Mouse (Mus musculus) cerebellum, adult (tissue): ENCODE measurements around the gene Olfr1364.

ENCODE experiments used
- ATAC-seq: cut with Nextera tagmentation; 2 replicates; pipeline ENCODE4 v1.9.2; 2017; ENCODE audit warnings: mild to moderate bottlenecking, moderate library complexity, mixed read lengths; ENCODE audit not compliant: insufficient number of reproducible peaks, low FRiP score, low TSS enrichment

The Olfr1364 gene

DNA sequence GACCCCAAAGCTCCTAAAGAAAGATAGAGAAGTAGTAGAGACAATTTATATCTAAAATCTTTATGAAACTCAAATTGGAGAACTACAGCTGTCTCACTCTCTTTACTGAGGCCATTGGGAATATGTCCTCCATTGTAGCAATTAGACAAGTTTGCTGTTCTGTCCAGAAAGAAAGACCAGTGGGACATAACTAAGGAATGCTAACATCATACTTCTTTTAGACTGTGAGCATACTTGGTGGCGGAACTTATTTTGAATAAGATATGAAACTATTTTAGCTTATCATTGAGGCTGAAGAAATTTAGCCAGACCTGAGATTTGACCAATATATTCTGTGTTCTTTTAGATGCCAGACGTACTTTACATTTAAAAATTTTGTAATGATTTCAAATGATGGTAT, at the start of gene Olfr1364:
Olfr1364 (minus strand) TSS at position 101 of the 400 bp plus-strand sequence.
- no peak for ATAC-seq

DNA sequence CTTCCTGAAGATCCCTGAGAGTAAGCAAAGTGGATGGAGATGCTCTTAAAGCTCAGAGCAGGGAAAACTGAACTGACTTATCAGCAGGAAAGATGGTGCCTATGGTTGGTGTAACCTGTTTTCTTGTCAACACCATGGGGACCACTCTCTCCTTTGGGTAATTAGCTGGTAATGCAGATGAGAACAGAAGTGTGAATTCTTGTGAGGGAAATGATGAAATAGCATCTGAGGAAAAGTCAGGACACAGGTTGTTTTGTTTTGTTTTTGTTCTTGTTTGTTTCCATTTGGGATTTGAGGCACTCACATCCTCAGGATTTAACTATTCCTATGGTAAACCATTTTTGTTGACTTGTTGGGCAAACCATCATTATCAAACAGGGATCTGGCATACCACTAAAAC, 32.4 kb upstream of the Olfr1364 start, which contains the start of gene Olfr1362:
Olfr1362 (minus strand) TSS at position 101 of the 400 bp plus-strand sequence.
- no peak for ATAC-seq

DNA sequence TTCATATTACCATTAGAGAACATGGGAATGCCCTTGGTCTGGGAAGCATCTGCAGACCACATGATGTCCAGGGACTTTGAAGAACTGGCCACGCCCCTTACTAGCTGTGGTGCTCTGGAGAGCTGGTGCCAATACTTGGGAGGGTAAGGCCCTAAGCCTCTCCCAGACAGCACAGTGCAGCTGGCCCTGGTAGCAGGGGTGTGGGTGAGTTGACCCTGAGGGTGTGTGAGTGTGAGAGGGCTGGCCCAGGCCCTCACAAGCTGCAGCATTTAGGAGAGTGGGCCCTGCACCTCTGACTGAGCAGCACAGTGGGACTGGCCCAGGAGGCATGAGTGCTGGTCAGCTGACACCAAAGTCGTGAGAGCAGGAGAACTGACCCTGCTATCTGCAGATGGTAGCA, 10.1 kb upstream of the Olfr1364 start:
- no peak for ATAC-seq

- ATAC-seq: no peak
These were observed 21.8 kb downstream of the Olfr1364 start, which contains the start of gene Olfr1535 for GRCm38 (mm10) chr13:21559793-21560192. Gene Olfr1535, minus strand, starts transcription at chr13:21559893.

DNA sequence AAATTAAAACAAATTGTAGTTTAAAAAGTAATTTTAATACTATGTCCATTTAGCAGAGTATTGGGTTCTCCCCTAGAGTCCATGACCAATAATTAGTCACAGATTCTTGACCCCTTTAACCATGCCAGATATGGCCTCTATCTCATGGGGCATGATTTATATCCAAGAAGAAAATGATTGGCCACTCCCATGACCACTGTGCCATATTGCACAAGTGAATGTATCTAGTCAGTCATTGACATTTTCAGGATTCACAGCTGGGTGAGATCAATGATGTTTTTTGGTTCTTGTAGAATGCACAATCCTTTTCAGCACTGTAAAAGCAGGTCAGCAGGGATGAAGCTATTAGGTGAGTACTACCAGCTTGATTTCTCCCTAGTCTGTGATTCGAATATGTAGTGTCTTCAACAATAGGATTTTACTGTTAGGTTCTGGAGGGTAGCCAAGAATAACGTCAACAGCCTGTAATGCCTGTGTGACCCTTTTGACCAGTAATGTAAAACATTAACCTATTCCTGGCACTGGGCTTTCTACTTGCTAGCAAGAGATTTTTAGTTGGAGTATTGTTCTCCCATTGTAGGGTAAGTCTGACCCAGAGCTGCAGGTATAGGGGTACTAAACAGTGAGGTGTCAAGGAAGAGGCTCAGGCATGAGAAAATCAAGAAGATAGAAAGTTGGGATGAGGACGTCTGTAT, 31.0 kb downstream of the Olfr1364 start:
- ATAC-seq: no peak

- ATAC-seq: no peak
These were observed 32.1 kb downstream of the Olfr1364 start for GRCm38 (mm10) chr13:21549487-21549886.

DNA sequence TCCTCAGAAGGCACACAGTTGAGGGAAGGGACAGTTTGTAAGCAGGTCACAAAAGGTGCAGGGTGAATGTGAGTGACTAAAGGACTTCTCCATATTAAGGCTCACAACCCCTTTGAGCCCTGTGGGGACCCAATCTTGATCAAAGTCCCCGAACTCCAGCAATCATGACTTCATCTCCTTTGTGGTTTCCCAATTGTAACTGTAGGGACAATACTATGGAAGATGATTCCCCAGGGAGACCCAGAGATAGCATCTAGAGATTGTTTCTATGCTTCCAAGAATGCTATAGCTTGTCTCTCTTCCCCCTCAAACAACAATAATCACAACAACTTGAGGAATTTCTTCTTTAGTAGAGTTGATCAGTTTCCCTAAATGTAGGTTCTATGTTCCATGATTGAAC, 38.9 kb downstream of the Olfr1364 start, which contains the start of gene Olfr1366:
Olfr1366 (minus strand) TSS at position 101 of the 400 bp plus-strand sequence.
- no peak for ATAC-seq

DNA sequence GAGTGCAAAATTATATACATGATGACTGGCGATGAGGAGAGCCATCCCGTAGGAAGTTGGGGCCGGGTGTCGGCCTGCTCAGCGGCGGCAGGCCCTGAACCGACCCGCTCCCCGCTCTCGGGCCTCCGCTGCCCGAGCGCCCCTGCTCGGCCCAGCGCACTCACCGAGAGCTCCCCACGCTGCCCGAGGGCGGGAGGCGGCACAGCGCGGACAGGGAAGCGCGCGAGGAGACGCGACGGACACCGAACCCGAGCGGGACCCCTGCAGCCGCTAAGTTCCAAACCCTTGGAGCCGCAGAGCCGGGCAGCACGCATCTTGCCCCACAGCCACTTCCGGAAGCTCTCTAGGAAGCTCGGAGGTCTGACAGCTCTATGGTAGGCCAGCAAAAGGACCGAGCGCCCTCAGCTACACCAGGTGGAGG, 50.8 kb downstream of the Olfr1364 start, which contains the start of gene Zkscan8:
Zkscan8 (minus strand) TSS at position 340 of the 421 bp plus-strand sequence.
- ATAC-seq: peak; percentile 100

- ATAC-seq: no peak
These were observed 51.4 kb downstream of the Olfr1364 start for GRCm38 (mm10) chr13:21530136-21530535.
